Mouse (Mus musculus): ENCODE results near the gene Arhgef18.

Gene Arhgef18

GRCm38 (mm10) chr8:3468838-3469237 lies 76.0 kb downstream of the Arhgef18 start:
- no peaks in the 10 kb centered on the region for H3K9me3 ChIP-seq (ENCODE audit: low read length)
- H3K4me1 ChIP-seq (replicated peaks; ENCODE audit: low read depth, low read length), result peaks cover 19% of the 10 kb centered on the region
- no peak overlapping the region for H3K4me3 ChIP-seq (replicated peaks; ENCODE audit: low read length)
- TF ChIP-seq POU5F1 (IDR thresholded peaks at IDR 0.05; ENCODE audit: borderline replicate concordance, low read length), result no peak
- 0 out of 2 replicates have a peak, but pooled peaks have one; percentile 10 for TF ChIP-seq CTCF (conservative IDR thresholded peaks at IDR 0.05; ENCODE audit: low read length)
- TF ChIP-seq NANOG (IDR thresholded peaks at IDR 0.05; ENCODE audit: borderline replicate concordance, low read length), result no peak
- no peaks in the 10 kb centered on the region for H3K27me3 ChIP-seq (ENCODE audit: insufficient read depth, low read length)
- H3K36me3 ChIP-seq (ENCODE audit: insufficient read depth, low read length), result no peaks in the 10 kb centered on the region

- TF ChIP-seq CTCF (conservative IDR thresholded peaks at IDR 0.05; ENCODE audit: low read length) (no peak), POU5F1 (IDR thresholded peaks at IDR 0.05; ENCODE audit: borderline replicate concordance, low read length) (no peak), NANOG (IDR thresholded peaks at IDR 0.05; ENCODE audit: borderline replicate concordance, low read length) (no peak)
- peaks cover 7% of the 10 kb centered on the region for H3K27me3 ChIP-seq (ENCODE audit: insufficient read depth, low read length)
- H3K36me3 ChIP-seq (ENCODE audit: insufficient read depth, low read length), result no peaks in the 10 kb centered on the region
- no peaks in the 10 kb centered on the region for H3K9me3 ChIP-seq (ENCODE audit: low read length)
- H3K4me1 ChIP-seq (replicated peaks; ENCODE audit: low read depth, low read length), result peaks cover 20% of the 10 kb centered on the region
- no peak within 1 kb of the TSS for H3K4me3 ChIP-seq (replicated peaks; ENCODE audit: low read length)
Observed at GRCm38 (mm10) chr8:3470562-3470961, 77.8 kb downstream of the Arhgef18 start, which contains the start of gene Tex45. Gene Tex45 (plus strand): TSS chr8:3470862.

- H3K27me3 ChIP-seq (ENCODE audit: insufficient read depth, low read length), result peaks cover 41% of the 10 kb centered on the region
- H3K9me3 ChIP-seq (ENCODE audit: low read length), result no peaks in the 10 kb centered on the region
- peaks cover 10% of the 10 kb centered on the region for H3K4me1 ChIP-seq (replicated peaks; ENCODE audit: low read depth, low read length)
- TF ChIP-seq CTCF (conservative IDR thresholded peaks at IDR 0.05; ENCODE audit: low read length) (no peak), POU5F1 (IDR thresholded peaks at IDR 0.05; ENCODE audit: borderline replicate concordance, low read length) (no peak), NANOG (IDR thresholded peaks at IDR 0.05; ENCODE audit: borderline replicate concordance, low read length) (no peak)
- H3K36me3 ChIP-seq (ENCODE audit: insufficient read depth, low read length), result no peaks in the 10 kb centered on the region
- peak overlapping the region; percentile 69 for H3K4me3 ChIP-seq (replicated peaks; ENCODE audit: low read length)
Observed at GRCm38 (mm10) chr8:3475715-3476429, 83.1 kb downstream of the Arhgef18 start.

GRCm38 (mm10) chr8:3480221-3480785 lies 87.5 kb downstream of the Arhgef18 start:
- no peak overlapping the region for H3K4me3 ChIP-seq (replicated peaks; ENCODE audit: low read length)
- H3K36me3 ChIP-seq (ENCODE audit: insufficient read depth, low read length), result no peaks in the 10 kb centered on the region
- peaks cover 52% of the 10 kb centered on the region for H3K27me3 ChIP-seq (ENCODE audit: insufficient read depth, low read length)
- TF ChIP-seq CTCF (conservative IDR thresholded peaks at IDR 0.05; ENCODE audit: low read length), result no peak
- no peak for TF ChIP-seq POU5F1 (IDR thresholded peaks at IDR 0.05; ENCODE audit: borderline replicate concordance, low read length)
- no peak for TF ChIP-seq NANOG (IDR thresholded peaks at IDR 0.05; ENCODE audit: borderline replicate concordance, low read length)
- peaks cover 36% of the 10 kb centered on the region for H3K4me1 ChIP-seq (replicated peaks; ENCODE audit: low read depth, low read length)
- no peaks in the 10 kb centered on the region for H3K9me3 ChIP-seq (ENCODE audit: low read length)

GRCm38 (mm10) chr8:3481605-3482004 lies 88.8 kb downstream of the Arhgef18 start:
- Histone ChIP-seq H3K4me3 (replicated peaks; ENCODE audit: low read length) (no peak overlapping the region), H3K27me3 (ENCODE audit: insufficient read depth, low read length) (peaks cover 39% of the 10 kb centered on the region), H3K36me3 (ENCODE audit: insufficient read depth, low read length) (no peaks in the 10 kb centered on the region), H3K9me3 (ENCODE audit: low read length) (no peaks in the 10 kb centered on the region), H3K4me1 (replicated peaks; ENCODE audit: low read depth, low read length) (peaks cover 33% of the 10 kb centered on the region)
- TF ChIP-seq NANOG (IDR thresholded peaks at IDR 0.05; ENCODE audit: borderline replicate concordance, low read length) (no peak), CTCF (conservative IDR thresholded peaks at IDR 0.05; ENCODE audit: low read length) (no peak), POU5F1 (IDR thresholded peaks at IDR 0.05; ENCODE audit: borderline replicate concordance, low read length) (no peak)

- Histone ChIP-seq H3K9me3 (ENCODE audit: low read length) (no peaks in the 10 kb centered on the region), H3K36me3 (ENCODE audit: insufficient read depth, low read length) (no peaks in the 10 kb centered on the region)
- no peak for TF ChIP-seq POU5F1 (IDR thresholded peaks at IDR 0.05; ENCODE audit: borderline replicate concordance, low read length)
- no peak for TF ChIP-seq CTCF (conservative IDR thresholded peaks at IDR 0.05; ENCODE audit: low read length)
- no peak for TF ChIP-seq NANOG (IDR thresholded peaks at IDR 0.05; ENCODE audit: borderline replicate concordance, low read length)
Observed at GRCm38 (mm10) chr8:3482240-3482740, 89.5 kb downstream of the Arhgef18 start.

GRCm38 (mm10) chr8:3483546-3483945 lies 90.7 kb downstream of the Arhgef18 start:
- Histone ChIP-seq H3K36me3 (ENCODE audit: insufficient read depth, low read length) (no peaks in the 10 kb centered on the region), H3K9me3 (ENCODE audit: low read length) (no peaks in the 10 kb centered on the region), H3K27me3 (ENCODE audit: insufficient read depth, low read length) (peaks cover 24% of the 10 kb centered on the region), H3K4me1 (replicated peaks; ENCODE audit: low read depth, low read length) (peaks cover 33% of the 10 kb centered on the region), H3K4me3 (replicated peaks; ENCODE audit: low read length) (no peak overlapping the region)
- TF ChIP-seq POU5F1 (IDR thresholded peaks at IDR 0.05; ENCODE audit: borderline replicate concordance, low read length) (no peak), CTCF (conservative IDR thresholded peaks at IDR 0.05; ENCODE audit: low read length) (no peak), NANOG (IDR thresholded peaks at IDR 0.05; ENCODE audit: borderline replicate concordance, low read length) (no peak)

More at GRCm38 (mm10) chr8:3482240-3482740, 89.5 kb downstream of the Arhgef18 start:
- Histone ChIP-seq H3K4me3 (replicated peaks; ENCODE audit: low read length) (peak overlapping the region; percentile 14; the same call in 1 of the 2 replicates), H3K4me1 (replicated peaks; ENCODE audit: low read depth, low read length) (peaks cover 33% of the 10 kb centered on the region), H3K27me3 (ENCODE audit: insufficient read depth, low read length) (peaks cover 32% of the 10 kb centered on the region)

- Histone ChIP-seq H3K4me3 (replicated peaks; ENCODE audit: low read length) (peak overlapping the region; percentile 57), H3K4me1 (replicated peaks; ENCODE audit: low read depth, low read length) (peaks cover 33% of the 10 kb centered on the region), H3K9me3 (ENCODE audit: low read length) (no peaks in the 10 kb centered on the region), H3K27me3 (ENCODE audit: insufficient read depth, low read length) (peaks cover 16% of the 10 kb centered on the region), H3K36me3 (ENCODE audit: insufficient read depth, low read length) (no peaks in the 10 kb centered on the region)
- TF ChIP-seq CTCF (conservative IDR thresholded peaks at IDR 0.05; ENCODE audit: low read length) (no peak), POU5F1 (IDR thresholded peaks at IDR 0.05; ENCODE audit: borderline replicate concordance, low read length) (no peak), NANOG (IDR thresholded peaks at IDR 0.05; ENCODE audit: borderline replicate concordance, low read length) (no peak)
Observed at GRCm38 (mm10) chr8:3485192-3485591, 92.4 kb downstream of the Arhgef18 start.

Data from E14TG2a.4 (cell line).